Mouse (Mus musculus) intestine, postnatal 0 days (tissue): Measurements from ENCODE around the gene Ttll10. TPM values are rescaled to one million over a fixed set of nuclear protein-coding genes. Genes with fewer than 3 reads are reported as not detected.
A peak's percentile ranks its signal among the peaks of the same experiment; 100 is the strongest.

ENCODE experiments used
- ATAC-seq: fragments of 200-750 bp; cut with Nextera tagmentation; 2 replicates; pipeline ENCODE4 v1.8.0; 2017; ENCODE audit warnings: mild to moderate bottlenecking, moderate TSS enrichment, moderate library complexity
- H3K27ac ChIP-seq: fragments of 300-500 bp; sonication (generic); 2 replicates; pipeline ENCODE4 v1.5.1; 2014; ENCODE audit warnings: mild to moderate bottlenecking, low read depth, low read length, moderate library complexity
- H3K27me3 ChIP-seq: fragments of 300-500 bp; sonication (generic); replicated peaks from 2 replicates; pipeline ENCODE4 v1.6.1; 2014; ENCODE audit warnings: low read length, mixed read lengths; ENCODE audit not compliant: control insufficient read depth, insufficient read depth
- H3K36me3 ChIP-seq: fragments of 300-500 bp; sonication (generic); 2 replicates; pipeline ENCODE4 v1.6.1; 2014; ENCODE audit warnings: mild to moderate bottlenecking, moderate library complexity; ENCODE audit not compliant: control insufficient read depth, insufficient read depth
- H3K4me1 ChIP-seq: fragments of 300-500 bp; sonication (generic); replicated peaks from 2 replicates; pipeline ENCODE4 v1.6.1; 2014; ENCODE audit warnings: antibody characterized with exemption, low read length, mixed read lengths; ENCODE audit not compliant: control insufficient read depth, insufficient read depth
- H3K4me2 ChIP-seq: fragments of 300-500 bp; sonication (generic); replicated peaks from 2 replicates; pipeline ENCODE4 v1.6.1; 2014; ENCODE audit warnings: low read depth, mild to moderate bottlenecking, moderate library complexity
- H3K4me3 ChIP-seq: fragments of 300-500 bp; sonication (generic); 2 replicates; pipeline ENCODE4 v1.5.1; 2014; ENCODE audit warnings: low read depth, low read length
- H3K9ac ChIP-seq: fragments of 300-500 bp; sonication (generic); 2 replicates; pipeline ENCODE4 v1.6.1; 2014; ENCODE audit warnings: mild to moderate bottlenecking, low read depth, low read length
- H3K9me3 ChIP-seq: fragments of 300-500 bp; sonication (generic); 2 replicates; pipeline ENCODE4 v1.6.1; 2016; ENCODE audit warnings: mixed run types; ENCODE audit not compliant: control insufficient read depth
- CTCF ChIP-seq: sonication (generic); IDR thresholded peaks from 2 replicates; pipeline ENCODE4 v1.5.1; 2016; ENCODE audit warnings: low read depth, mild to moderate bottlenecking, control low read depth, antibody characterized with exemption, moderate library complexity
- WGBS: fragments of 180-500 bp; shearing (Covaris S2); extraction: QIAGEN DNeasy Blood & Tissue Kit; methylation state at CpG from one replicate; pipeline ENCODE4 v1.1.7; 2014; 5-methylcytosine and 5-hydroxymethylcytosine counted together
- polyA plus RNA-seq: library from polyadenylated mRNA; unstranded; fragments of >200 nt; fragmentation: Nextera tagmentation; extraction: Ambion mirVana; gene quantifications from 2 replicates; pipeline ENCODE4 v1.2.1, GENCODE M21; 2015

Ttll10 gene
- polyA plus RNA-seq, 1 experiment from 2014 or later: 2.1 TPM

DNA sequence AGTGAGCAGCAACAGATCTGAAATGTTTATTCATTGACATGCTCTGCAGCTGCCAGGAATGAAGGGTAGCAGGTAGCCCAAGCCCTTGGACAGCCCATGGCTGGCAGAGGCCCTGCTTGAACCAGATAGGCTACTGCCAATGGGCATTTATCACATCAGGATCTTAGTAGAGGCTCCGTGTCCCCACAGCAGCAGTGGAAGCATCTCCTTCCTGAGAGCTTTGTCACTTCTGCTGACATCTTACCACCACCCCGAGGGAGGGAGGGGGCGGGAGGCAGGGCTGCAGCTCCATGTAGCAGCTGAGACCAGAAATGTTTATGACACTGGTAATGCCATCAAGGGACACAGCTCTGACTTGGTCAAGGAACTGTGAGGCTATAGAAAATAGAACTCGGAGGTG lies 26.4 kb downstream of the Ttll10 start:
- peaks cover 22% of the 10 kb centered on the region; the same call in 1 of the 2 replicates for H3K36me3 ChIP-seq

GRCm38 (mm10) chr4:156031593-156032391 lies 27.4 kb downstream of the Ttll10 start:
- Histone ChIP-seq H3K36me3 (peaks cover 22% of the 10 kb centered on the region; the same call in 1 of the 2 replicates), H3K4me1 (peaks cover 9% of the 10 kb centered on the region; the same call in 1 of the 2 replicates), H3K4me3 (peak overlapping the region; percentile 54), H3K9me3 (no peaks in the 10 kb centered on the region), H3K27me3 (no peaks in the 10 kb centered on the region), H3K4me2 (peak overlapping the region; percentile 76), H3K9ac (peak overlapping the region; percentile 58), H3K27ac (peak overlapping the region; percentile 71)
- TF ChIP-seq CTCF: peak; percentile 7; the same call in 1 of the 2 replicates
- WGBS: 1% methylated on average over 24 of the region's 24 CpGs
- ATAC-seq: peak; percentile 70

More for the DNA sequence above, 26.4 kb downstream of the Ttll10 start:
- no peak for TF ChIP-seq CTCF
- Histone ChIP-seq H3K4me1 (peaks cover 9% of the 10 kb centered on the region; the same call in 1 of the 2 replicates), H3K4me2 (peak overlapping the region; percentile 76; the same call in 1 of the 2 replicates), H3K4me3 (no peak overlapping the region), H3K9me3 (no peaks in the 10 kb centered on the region), H3K27me3 (no peaks in the 10 kb centered on the region), H3K9ac (no peak overlapping the region), H3K27ac (peak overlapping the region; percentile 71; the same call in 1 of the 2 replicates)
- WGBS: 81% methylated on average over 4 of the region's 4 CpGs
- no peak for ATAC-seq

DNA sequence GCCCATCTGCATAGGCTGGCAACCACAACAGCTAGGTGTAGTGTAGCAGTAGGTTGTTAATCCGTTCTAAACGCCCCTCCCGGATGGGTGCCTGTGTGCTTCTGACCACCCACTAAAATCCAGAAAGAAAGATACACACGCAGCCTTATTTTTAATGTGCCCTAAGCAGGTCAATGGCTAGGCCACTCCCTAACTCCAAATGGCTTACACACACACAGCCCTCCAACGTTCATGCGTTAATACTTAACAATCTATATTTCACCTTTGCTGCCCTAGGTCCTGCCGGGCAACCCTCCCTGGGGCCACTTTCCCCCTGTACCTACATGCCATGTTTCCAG lies 28.0 kb downstream of the Ttll10 start:
- H3K27me3 ChIP-seq: no peaks in the 10 kb centered on the region
- peak overlapping the region; percentile 54 for H3K4me3 ChIP-seq
- no peak; the same call in 1 of the 2 replicates for ATAC-seq
- H3K9ac ChIP-seq: peak overlapping the region; percentile 58
- 0 out of 2 replicates have a peak overlapping the region, but pooled peaks have one; percentile 71 for H3K27ac ChIP-seq
- 2% methylated on average over 7 of the region's 7 CpGs for WGBS
- peak overlapping the region; percentile 76 for H3K4me2 ChIP-seq
- no peaks in the 10 kb centered on the region for H3K9me3 ChIP-seq
- TF ChIP-seq CTCF: no peak
- peaks cover 9% of the 10 kb centered on the region; the same call in 1 of the 2 replicates for H3K4me1 ChIP-seq
- H3K36me3 ChIP-seq: peaks cover 22% of the 10 kb centered on the region; the same call in 1 of the 2 replicates

DNA sequence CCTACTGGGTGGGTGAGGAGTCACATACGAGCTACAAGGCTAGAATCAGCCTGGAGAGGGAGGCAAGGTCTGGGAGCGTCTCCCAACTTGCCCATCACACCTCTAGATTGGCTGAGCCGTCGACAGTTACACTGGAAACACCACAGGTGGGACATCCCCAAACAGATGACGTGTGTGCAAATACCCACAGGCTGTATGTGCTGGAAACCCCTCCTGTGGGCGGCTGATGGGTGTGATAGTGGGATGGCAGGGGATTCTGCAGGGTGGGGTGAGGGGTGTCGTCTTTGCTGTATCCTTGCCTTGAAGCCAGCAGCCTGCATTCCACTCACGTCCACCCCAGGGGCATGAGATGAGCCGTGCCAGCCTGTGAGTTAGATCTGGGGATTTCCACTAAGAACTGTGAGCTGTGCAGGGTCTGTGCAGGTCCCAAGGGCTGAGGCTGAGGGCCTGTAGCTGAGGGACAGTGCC lies 28.5 kb downstream of the Ttll10 start:
- WGBS: 45% methylated on average over 9 of the region's 9 CpGs
- Histone ChIP-seq H3K4me2 (peak overlapping the region; percentile 76), H3K36me3 (peaks cover 19% of the 10 kb centered on the region; the same call in 1 of the 2 replicates), H3K9me3 (no peaks in the 10 kb centered on the region), H3K27me3 (no peaks in the 10 kb centered on the region), H3K4me3 (peak overlapping the region; percentile 54), H3K27ac (no peak overlapping the region), H3K4me1 (peaks cover 9% of the 10 kb centered on the region; the same call in 1 of the 2 replicates), H3K9ac (peak overlapping the region; percentile 58)
- no peak for ATAC-seq
- TF ChIP-seq CTCF: peak; percentile 21; the same call in 1 of the 2 replicates

GRCm38 (mm10) chr4:156028580-156028979 lies 30.6 kb downstream of the Ttll10 start:
- H3K27me3 ChIP-seq: no peaks in the 10 kb centered on the region

GRCm38 (mm10) chr4:156026013-156026412 lies 33.2 kb downstream of the Ttll10 start, which contains the start of gene Tnfrsf18:
Gene Tnfrsf18, plus strand, starts transcription at chr4:156026164.
- Histone ChIP-seq H3K4me2 (no peak within 1 kb of the TSS), H3K36me3 (peaks cover 9% of the 10 kb centered on the region; the same call in 1 of the 2 replicates), H3K4me1 (peaks cover 8% of the 10 kb centered on the region; the same call in 1 of the 2 replicates), H3K27ac (no peak within 1 kb of the TSS), H3K9me3 (no peaks in the 10 kb centered on the region), H3K9ac (no peak within 1 kb of the TSS), H3K4me3 (no peak within 1 kb of the TSS), H3K27me3 (no peaks in the 10 kb centered on the region)
- peak; percentile 45; the same call in 1 of the 2 replicates for TF ChIP-seq CTCF
- no peak for ATAC-seq
- 42% methylated on average over 4 of the region's 4 CpGs for WGBS

More at GRCm38 (mm10) chr4:156028580-156028979, 30.6 kb downstream of the Ttll10 start:
- TF ChIP-seq CTCF: no peak
- Histone ChIP-seq H3K9me3 (no peaks in the 10 kb centered on the region), H3K36me3 (peaks cover 9% of the 10 kb centered on the region; the same call in 1 of the 2 replicates), H3K4me2 (no peak overlapping the region), H3K27ac (no peak overlapping the region), H3K4me3 (no peak overlapping the region), H3K4me1 (peaks cover 9% of the 10 kb centered on the region; the same call in 1 of the 2 replicates), H3K9ac (no peak overlapping the region)
- no peak for ATAC-seq
- 94% methylated on average over 7 of the region's 7 CpGs for WGBS
